Mouse (Mus musculus) cortical plate, adult 2 months (tissue): Measurements from ENCODE around the gene Ubxn10.

ENCODE experiments used
- CTCF ChIP-seq: fragments of 200-500 bp; IDR thresholded peaks from 2 replicates; pipeline ENCODE4 v1.5.1; 2011; ENCODE audit warnings: mild to moderate bottlenecking, control low read depth, low read length; ENCODE audit not compliant: insufficient read depth; ENCODE audit errors: extremely low read depth
- POLR2A ChIP-seq: fragments of 200-500 bp; IDR thresholded peaks from 2 replicates; pipeline ENCODE4 v1.6.1; 2011; ENCODE audit warnings: mild to moderate bottlenecking, low read length, control low read depth; ENCODE audit not compliant: insufficient read depth; ENCODE audit errors: extremely low read depth

- no peak for TF ChIP-seq CTCF
- no peak for TF ChIP-seq POLR2A
These were observed 34.9 kb downstream of the Ubxn10 start for GRCm38 (mm10) chr4:138702031-138702430.
